Mouse (Mus musculus) hindbrain, embryonic 14.5 days (tissue): ENCODE measurements around the gene Efl1. TPM values are rescaled to one million over a fixed set of nuclear protein-coding genes. Genes with fewer than 3 reads are reported as not detected.
A peak's percentile ranks its signal among the peaks of the same experiment; 100 is the strongest.

Source experiments
- ATAC-seq: fragments of 200-750 bp; cut with Nextera tagmentation; 2 replicates; pipeline ENCODE4 v1.8.0; 2017; ENCODE audit warnings: moderate number of reproducible peaks, mild to moderate bottlenecking, moderate TSS enrichment, moderate library complexity; ENCODE audit not compliant: low FRiP score
- DNase-seq: peaks from one replicate; pipeline ENCODE4 v3.0.0-alpha.2; 2015; ENCODE audit warnings: low spot score
- H3K27ac ChIP-seq: fragments of 300-500 bp; sonication (generic); 2 replicates; pipeline ENCODE4 v1.5.1; 2014; ENCODE audit warnings: mild to moderate bottlenecking, moderate library complexity
- H3K27me3 ChIP-seq: fragments of 300-500 bp; sonication (generic); 2 replicates; pipeline ENCODE4 v1.6.1; 2014; ENCODE audit warnings: mild to moderate bottlenecking, low read length, mixed read lengths; ENCODE audit not compliant: control insufficient read depth, insufficient read depth
- H3K36me3 ChIP-seq: fragments of 300-500 bp; sonication (generic); replicated peaks from 2 replicates; pipeline ENCODE4 v1.6.1; 2014; ENCODE audit not compliant: control insufficient read depth, insufficient read depth
- H3K4me1 ChIP-seq: fragments of 300-500 bp; sonication (generic); replicated peaks from 2 replicates; pipeline ENCODE4 v1.6.1; 2014; ENCODE audit warnings: antibody characterized with exemption, low read length, mixed read lengths; ENCODE audit not compliant: control insufficient read depth, insufficient read depth
- H3K4me2 ChIP-seq: fragments of 300-500 bp; sonication (generic); replicated peaks from 2 replicates; pipeline ENCODE4 v1.6.1; 2014; ENCODE audit warnings: mild to moderate bottlenecking, moderate library complexity
- H3K4me3 ChIP-seq: fragments of 300-500 bp; sonication (generic); replicated peaks from 2 replicates; pipeline ENCODE4 v1.5.1; 2014; ENCODE audit warnings: mild to moderate bottlenecking, low read length
- H3K9ac ChIP-seq: fragments of 300-500 bp; sonication (generic); 2 replicates; pipeline ENCODE4 v1.6.1; 2014
- H3K9me3 ChIP-seq: fragments of 300-500 bp; sonication (generic); 2 replicates; pipeline ENCODE4 v1.6.1; 2016; ENCODE audit warnings: low read length; ENCODE audit not compliant: control insufficient read depth
- WGBS: fragments of 180-500 bp; shearing (Covaris S2); extraction: QIAGEN DNeasy Blood & Tissue Kit; methylation state at CpG from one replicate; pipeline ENCODE4 v1.1.7; 2014; 5-methylcytosine and 5-hydroxymethylcytosine counted together
- polyA plus RNA-seq: library from polyadenylated mRNA; unstranded; fragments of >200 nt; fragmentation: Nextera tagmentation; extraction: Ambion mirVana; gene quantifications from 2 replicates; pipeline ENCODE4 v1.2.1, GENCODE M21; 2014

The Efl1 gene
- polyA plus RNA-seq, 1 experiment from 2014 or later: 22.4 TPM

- H3K27ac ChIP-seq: no peak overlapping the region
- H3K36me3 ChIP-seq: peaks cover 44% of the 10 kb centered on the region
- 87% methylated on average over 5 of the region's 5 CpGs for WGBS
- H3K9ac ChIP-seq: no peak overlapping the region
- no peaks in the 10 kb centered on the region for H3K4me1 ChIP-seq
- DNase-seq (no peak), ATAC-seq (no peak)
- H3K4me2 ChIP-seq: no peak overlapping the region
- H3K27me3 ChIP-seq: no peaks in the 10 kb centered on the region
- no peak overlapping the region for H3K4me3 ChIP-seq
- no peaks in the 10 kb centered on the region for H3K9me3 ChIP-seq
These were observed 27.6 kb downstream of the Efl1 start for GRCm38 (mm10) chr7:82676001-82676400.

- H3K4me2 ChIP-seq: no peak overlapping the region
- no peak overlapping the region for H3K27ac ChIP-seq
- no peak overlapping the region for H3K4me3 ChIP-seq
- DNase-seq: peak; percentile 60
- peaks cover 41% of the 10 kb centered on the region for H3K36me3 ChIP-seq
- 89% methylated on average over 6 of the region's 6 CpGs for WGBS
- H3K4me1 ChIP-seq: no peaks in the 10 kb centered on the region
- H3K27me3 ChIP-seq: no peaks in the 10 kb centered on the region
- no peak for ATAC-seq
- no peak overlapping the region for H3K9ac ChIP-seq
- H3K9me3 ChIP-seq: no peaks in the 10 kb centered on the region
These were observed 28.4 kb downstream of the Efl1 start for GRCm38 (mm10) chr7:82676834-82677233.

GRCm38 (mm10) chr7:82679901-82680300 is 31.5 kb downstream of the Efl1 start:
- no peaks in the 10 kb centered on the region for H3K4me1 ChIP-seq
- no peak overlapping the region for H3K4me3 ChIP-seq
- no peaks in the 10 kb centered on the region for H3K27me3 ChIP-seq
- H3K9me3 ChIP-seq: no peaks in the 10 kb centered on the region
- DNase-seq (no peak), ATAC-seq (no peak)
- H3K36me3 ChIP-seq: peaks cover 36% of the 10 kb centered on the region
- 90% methylated on average over 5 of the region's 5 CpGs for WGBS
- no peak overlapping the region for H3K9ac ChIP-seq
- H3K27ac ChIP-seq: no peak overlapping the region
- no peak overlapping the region for H3K4me2 ChIP-seq

GRCm38 (mm10) chr7:82688736-82689135 is 40.3 kb downstream of the Efl1 start:
- ATAC-seq: no peak
- Histone ChIP-seq H3K27me3 (no peaks in the 10 kb centered on the region), H3K4me2 (no peak overlapping the region), H3K9me3 (no peaks in the 10 kb centered on the region), H3K4me3 (no peak overlapping the region), H3K27ac (no peak overlapping the region), H3K4me1 (no peaks in the 10 kb centered on the region), H3K9ac (no peak overlapping the region), H3K36me3 (peaks cover 36% of the 10 kb centered on the region)
- 54% methylated on average over 3 of the region's 3 CpGs for WGBS
- DNase-seq: no peak

GRCm38 (mm10) chr7:82691021-82691738 is 42.8 kb downstream of the Efl1 start:
- Histone ChIP-seq H3K4me1 (no peaks in the 10 kb centered on the region), H3K36me3 (peaks cover 38% of the 10 kb centered on the region), H3K27me3 (no peaks in the 10 kb centered on the region), H3K27ac (no peak overlapping the region), H3K9me3 (no peaks in the 10 kb centered on the region), H3K9ac (no peak overlapping the region), H3K4me2 (no peak overlapping the region), H3K4me3 (no peak overlapping the region)
- ATAC-seq: no peak
- no peak for DNase-seq
- 87% methylated on average over 6 of the region's 6 CpGs for WGBS

GRCm38 (mm10) chr7:82697668-82698067 is 49.3 kb downstream of the Efl1 start:
- DNase-seq: no peak
- no peak for ATAC-seq

GRCm38 (mm10) chr7:82698968-82699367 is 50.6 kb downstream of the Efl1 start:
- 96% methylated on average over 3 of the region's 3 CpGs for WGBS
- Histone ChIP-seq H3K9me3 (no peaks in the 10 kb centered on the region), H3K36me3 (peaks cover 43% of the 10 kb centered on the region), H3K27ac (no peak overlapping the region), H3K4me3 (no peak overlapping the region), H3K9ac (no peak overlapping the region), H3K27me3 (no peaks in the 10 kb centered on the region), H3K4me1 (no peaks in the 10 kb centered on the region), H3K4me2 (no peak overlapping the region)
- no peak for DNase-seq
- no peak for ATAC-seq

More at GRCm38 (mm10) chr7:82697668-82698067, 49.3 kb downstream of the Efl1 start:
- H3K9ac ChIP-seq: no peak overlapping the region
- no peaks in the 10 kb centered on the region for H3K27me3 ChIP-seq
- H3K4me3 ChIP-seq: no peak overlapping the region
- H3K9me3 ChIP-seq: no peaks in the 10 kb centered on the region
- peaks cover 56% of the 10 kb centered on the region for H3K36me3 ChIP-seq
- H3K27ac ChIP-seq: no peak overlapping the region
- no peaks in the 10 kb centered on the region for H3K4me1 ChIP-seq
- no peak overlapping the region for H3K4me2 ChIP-seq
- WGBS: 75% methylated on average over 8 of the region's 8 CpGs

- no peak for DNase-seq
- H3K4me1 ChIP-seq: no peaks in the 10 kb centered on the region
- WGBS: 70% methylated on average over 5 of the region's 5 CpGs
These were observed 54.2 kb downstream of the Efl1 start for GRCm38 (mm10) chr7:82702384-82703343.

GRCm38 (mm10) chr7:82709172-82709571 is 60.8 kb downstream of the Efl1 start:
- H3K9ac ChIP-seq: no peak overlapping the region
- WGBS: 96% methylated on average over 4 of the region's 4 CpGs
- H3K4me3 ChIP-seq: no peak overlapping the region
- H3K9me3 ChIP-seq: no peaks in the 10 kb centered on the region
- no peaks in the 10 kb centered on the region for H3K4me1 ChIP-seq
- no peak overlapping the region for H3K4me2 ChIP-seq
- H3K27me3 ChIP-seq: no peaks in the 10 kb centered on the region
- H3K36me3 ChIP-seq: 0 out of 2 replicates have a peak, but pooled peaks cover 6% of the 10 kb centered on the region
- H3K27ac ChIP-seq: no peak overlapping the region
- ATAC-seq (no peak), DNase-seq (no peak)

More at GRCm38 (mm10) chr7:82702384-82703343, 54.2 kb downstream of the Efl1 start:
- Histone ChIP-seq H3K36me3 (peaks cover 26% of the 10 kb centered on the region), H3K4me2 (no peak overlapping the region), H3K9ac (no peak overlapping the region), H3K9me3 (no peaks in the 10 kb centered on the region), H3K27ac (no peak overlapping the region), H3K27me3 (no peaks in the 10 kb centered on the region), H3K4me3 (no peak overlapping the region)
- ATAC-seq: no peak
